ENCODE assay signal across 8 mouse cellular contexts in genomic region chr1:89581766-89582125, GRCm38 (mm10).
DNase-seq lines count a peak whose midpoint lies in the region; ATAC-seq and TF ChIP-seq lines count a peak whose summit lies in the region.

No protein-coding gene starts in this region.

- TF ChIP-seq POLR2A in cerebellum, adult 2 months (IDR thresholded peaks at IDR 0.05; ENCODE audit: borderline replicate concordance, insufficient read depth, low read length) = no peak

- H3K4me1 ChIP-seq in cerebellum, adult 2 months (ENCODE audit: control insufficient read depth, insufficient read depth, low read length) = peaks cover 28% of the 10 kb centered on the region
- peaks cover 22% of the 10 kb centered on the region for H3K4me1 ChIP-seq in neural tube, embryonic 11.5 days (ENCODE audit: control insufficient read depth, insufficient read depth, low read length)
- peaks cover 28% of the 10 kb centered on the region for H3K4me1 ChIP-seq in liver, embryonic 12.5 days
- H3K4me1 ChIP-seq in stomach, postnatal 0 days (replicated peaks; ENCODE audit: control insufficient read depth, insufficient read depth) = no peaks in the 10 kb centered on the region; the same call in none of the 2 replicates

- no peak for TF ChIP-seq CTCF in cerebellum, adult 2 months (IDR thresholded peaks at IDR 0.05; ENCODE audit: borderline replicate concordance, insufficient read depth, low read depth, low read length)
- no peak for TF ChIP-seq CTCF in stomach, postnatal 0 days (IDR thresholded peaks at IDR 0.05; ENCODE audit: low read depth)

- peak overlapping the region; percentile 75 for H3K9ac ChIP-seq in neural tube, embryonic 11.5 days (ENCODE audit: low read length)
- no peak overlapping the region for H3K9ac ChIP-seq in liver, embryonic 12.5 days
- peak overlapping the region; percentile 64; the same call in 1 of the 2 replicates for H3K9ac ChIP-seq in stomach, postnatal 0 days (ENCODE audit: low read length)

- H3K9me3 ChIP-seq in neural tube, embryonic 11.5 days (ENCODE audit: control insufficient read depth, low read length) = no peaks in the 10 kb centered on the region
- no peaks in the 10 kb centered on the region for H3K9me3 ChIP-seq in liver, embryonic 12.5 days (replicated peaks)
- no peaks in the 10 kb centered on the region for H3K9me3 ChIP-seq in stomach, postnatal 0 days (ENCODE audit: control insufficient read depth, low read length)

- WGBS in cerebellum, adult 2 months = 7% methylated on average over 6 of the region's 6 CpGs
- 17% methylated on average over 6 of the region's 6 CpGs for WGBS in neural tube, embryonic 11.5 days
- 25% methylated on average over 6 of the region's 6 CpGs for WGBS in liver, embryonic 12.5 days (ENCODE audit: insufficient replicate concordance)
- WGBS in stomach, postnatal 0 days = 39% methylated on average over 6 of the region's 6 CpGs

- DNase-seq in cerebellum, adult 2 months = peak in 1 of 2 experiments; percentile 53
- DNase-seq in cerebellum, adult 9-10 months = no peak
- no peak for DNase-seq in neural tube, embryonic 11.5 days (ENCODE audit: low spot score)
- DNase-seq in neural tube, embryonic 10.5 days (ENCODE audit: extremely low spot score, low spot score) = no peak
- DNase-seq in stomach, postnatal 0 days (ENCODE audit: low spot score) = no peak
- no peak for DNase-seq in gastrocnemius, adult 8-10 months (ENCODE audit: low spot score in 2 of 2)
- no peak for DNase-seq in ovary, adult 18-20 months (ENCODE audit: low spot score)

- TF ChIP-seq EP300 in stomach, postnatal 0 days (optimal IDR thresholded peaks at IDR 0.05) = no peak

- H3K4me2 ChIP-seq in neural tube, embryonic 11.5 days (ENCODE audit: low read depth) = peak overlapping the region; percentile 100
- peak overlapping the region; percentile 84 for H3K4me2 ChIP-seq in liver, embryonic 12.5 days
- H3K4me2 ChIP-seq in stomach, postnatal 0 days (replicated peaks; ENCODE audit: low read depth) = peak overlapping the region; percentile 98

- no peak for ATAC-seq in neural tube, embryonic 11.5 days (ENCODE audit: insufficient read depth, low FRiP score, low TSS enrichment)
- ATAC-seq in liver, embryonic 12.5 days = no peak
- no peak for ATAC-seq in stomach, postnatal 0 days (ENCODE audit: low FRiP score, low TSS enrichment)

- no peaks in the 10 kb centered on the region for H3K36me3 ChIP-seq in neural tube, embryonic 11.5 days (ENCODE audit: control insufficient read depth, insufficient read depth, low read length)
- no peaks in the 10 kb centered on the region for H3K36me3 ChIP-seq in liver, embryonic 12.5 days
- no peaks in the 10 kb centered on the region for H3K36me3 ChIP-seq in stomach, postnatal 0 days (ENCODE audit: control insufficient read depth, insufficient read depth, low read length)

- H3K27ac ChIP-seq in cerebellum, adult 2 months (ENCODE audit: insufficient read depth, low read length) = peak overlapping the region; percentile 5
- no peak overlapping the region for H3K27ac ChIP-seq in neural tube, embryonic 11.5 days (ENCODE audit: low read depth, low read length)
- H3K27ac ChIP-seq in liver, embryonic 12.5 days = no peak overlapping the region
- no peak overlapping the region for H3K27ac ChIP-seq in stomach, postnatal 0 days (replicated peaks)

- H3K4me3 ChIP-seq in cerebellum, adult 2 months (replicated peaks; ENCODE audit: insufficient read depth, low read depth, low read length) = peak overlapping the region; percentile 53
- H3K4me3 ChIP-seq in neural tube, embryonic 11.5 days (ENCODE audit: low read depth, low read length) = peak overlapping the region; percentile 73
- peak overlapping the region; percentile 61 for H3K4me3 ChIP-seq in liver, embryonic 12.5 days
- H3K4me3 ChIP-seq in stomach, postnatal 0 days (ENCODE audit: low read depth, low read length) = peak overlapping the region; percentile 64

- H3K27me3 ChIP-seq in cerebellum, adult 2 months (ENCODE audit: control insufficient read depth, insufficient read depth, low read length) = no peaks in the 10 kb centered on the region
- peaks cover 5% of the 10 kb centered on the region; the same call in 1 of the 2 replicates for H3K27me3 ChIP-seq in neural tube, embryonic 11.5 days (ENCODE audit: control insufficient read depth, insufficient read depth, low read length)
- H3K27me3 ChIP-seq in liver, embryonic 12.5 days (replicated peaks) = peaks cover 60% of the 10 kb centered on the region
- H3K27me3 ChIP-seq in stomach, postnatal 0 days (ENCODE audit: control insufficient read depth, insufficient read depth, low read length) = no peaks in the 10 kb centered on the region
